Mouse (Mus musculus) retina, postnatal 7 days (tissue): ENCODE data around the gene Fam124a.

ENCODE experiments used
- DNase-seq: peaks from one replicate; pipeline ENCODE4 v3.0.0-alpha.2; 2012; ENCODE audit warnings: low read depth, low spot score

Gene Fam124a

DNA sequence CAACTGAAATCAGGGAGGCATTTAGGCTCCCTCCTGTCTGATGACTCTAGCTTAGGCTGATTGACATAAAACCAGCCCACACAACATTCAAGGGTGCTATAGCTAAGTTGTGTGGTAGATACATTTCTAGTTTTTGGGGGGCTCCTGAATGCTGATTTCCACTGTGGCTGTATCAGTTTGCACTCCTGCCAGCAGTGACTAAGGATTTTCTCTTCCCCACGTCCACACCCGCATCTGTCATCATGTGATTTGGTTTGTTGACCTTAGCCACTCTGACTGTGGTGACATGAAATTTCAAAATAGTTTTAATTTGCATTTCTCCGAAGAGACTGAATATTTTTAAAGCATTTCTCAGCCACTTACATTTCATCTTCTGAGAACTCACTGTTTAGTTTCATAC, 101.9 kb downstream of the Fam124a start:
- DNase-seq: no peak
